Mouse (Mus musculus): Measurements from ENCODE around the gene Tut1. TPM values are rescaled to one million over a fixed set of nuclear protein-coding genes. Genes with fewer than 3 reads are reported as not detected.
A peak's percentile ranks its signal among the peaks of the same experiment; 100 is the strongest.

Gene Tut1
- polyA plus RNA-seq, 1 experiment, result 24.2 TPM

GRCm38 (mm10) chr19:8976535-8976934, 22.9 kb downstream of the Tut1 start:
- no peak overlapping the region for H3ac ChIP-seq (ENCODE audit: control insufficient read depth, insufficient read length, low read depth)
- H3K27me3 ChIP-seq (ENCODE audit: control insufficient read depth, insufficient read depth, insufficient read length), result no peaks in the 10 kb centered on the region
- H3K4me3 ChIP-seq (ENCODE audit: insufficient read depth, poor library complexity, severe bottlenecking), result no peak overlapping the region
- TF ChIP-seq USF1 (IDR thresholded peaks at IDR 0.05; ENCODE audit: low read depth) (no peak), CTCF (IDR thresholded peaks at IDR 0.05; ENCODE audit: control insufficient read depth, insufficient read depth, insufficient read length) (peak; percentile 38)
- peaks cover 91% of the 10 kb centered on the region for H3K79me2 ChIP-seq (ENCODE audit: control insufficient read depth, insufficient read depth)
- peaks cover 98% of the 10 kb centered on the region for H3K36me3 ChIP-seq (ENCODE audit: control insufficient read depth, insufficient read depth)
- peaks cover 68% of the 10 kb centered on the region for H3K79me3 ChIP-seq (ENCODE audit: low read depth)

GRCm38 (mm10) chr19:8980771-8981170, 27.1 kb downstream of the Tut1 start:
- TF ChIP-seq USF1 (IDR thresholded peaks at IDR 0.05; ENCODE audit: low read depth), result no peak
- TF ChIP-seq MYOG (IDR thresholded peaks at IDR 0.05; ENCODE audit: control insufficient read depth, extremely low read depth, insufficient read length), result no peak
- no peak for TF ChIP-seq MYOD1 (IDR thresholded peaks at IDR 0.05; ENCODE audit: control insufficient read depth, insufficient read length, low read depth)
- no peak for TF ChIP-seq CEBPB (IDR thresholded peaks at IDR 0.05; ENCODE audit: low read depth)
- no peak for TF ChIP-seq FOSL1 (IDR thresholded peaks at IDR 0.05; ENCODE audit: insufficient read depth, low read length, poor library complexity, severe bottlenecking)
- no peak for TF ChIP-seq MAX (IDR thresholded peaks at IDR 0.05)
- TF ChIP-seq CTCF (IDR thresholded peaks at IDR 0.05; ENCODE audit: control insufficient read depth, insufficient read depth, insufficient read length), result no peak
- H3K4me3 ChIP-seq (ENCODE audit: insufficient read depth, poor library complexity, severe bottlenecking), result no peak overlapping the region
- no peaks in the 10 kb centered on the region for H3K27me3 ChIP-seq (ENCODE audit: control insufficient read depth, insufficient read depth, insufficient read length)
- peaks cover 70% of the 10 kb centered on the region for H3K79me2 ChIP-seq (ENCODE audit: control insufficient read depth, insufficient read depth)
- peaks cover 55% of the 10 kb centered on the region for H3K36me3 ChIP-seq (ENCODE audit: control insufficient read depth, insufficient read depth)
- peak overlapping the region; percentile 27 for H3ac ChIP-seq (ENCODE audit: control insufficient read depth, insufficient read length, low read depth)
- peaks cover 36% of the 10 kb centered on the region for H3K79me3 ChIP-seq (ENCODE audit: low read depth)

GRCm38 (mm10) chr19:8981450-8982168, 28.0 kb downstream of the Tut1 start:
- Histone ChIP-seq H3K79me2 (ENCODE audit: control insufficient read depth, insufficient read depth) (peaks cover 70% of the 10 kb centered on the region), H3K36me3 (ENCODE audit: control insufficient read depth, insufficient read depth) (peaks cover 47% of the 10 kb centered on the region), H3K27me3 (ENCODE audit: control insufficient read depth, insufficient read depth, insufficient read length) (no peaks in the 10 kb centered on the region), H3K79me3 (ENCODE audit: low read depth) (peaks cover 30% of the 10 kb centered on the region), H3ac (ENCODE audit: control insufficient read depth, insufficient read length, low read depth) (peak overlapping the region; percentile 28), H3K4me3 (ENCODE audit: insufficient read depth, poor library complexity, severe bottlenecking) (no peak overlapping the region)
- TF ChIP-seq USF1 (IDR thresholded peaks at IDR 0.05; ENCODE audit: low read depth) (peak; percentile 4), CEBPB (IDR thresholded peaks at IDR 0.05; ENCODE audit: low read depth) (no peak), MYOD1 (IDR thresholded peaks at IDR 0.05; ENCODE audit: control insufficient read depth, insufficient read length, low read depth) (peak; percentile 95)

GRCm38 (mm10) chr19:8982303-8983149, 28.9 kb downstream of the Tut1 start:
- no peak for TF ChIP-seq CTCF (IDR thresholded peaks at IDR 0.05; ENCODE audit: control insufficient read depth, insufficient read depth, insufficient read length)
- TF ChIP-seq MYOD1 (IDR thresholded peaks at IDR 0.05; ENCODE audit: control insufficient read depth, insufficient read length, low read depth), result peak; percentile 69
- no peak for TF ChIP-seq MYOG (IDR thresholded peaks at IDR 0.05; ENCODE audit: control insufficient read depth, extremely low read depth, insufficient read length)
- no peak for TF ChIP-seq USF1 (IDR thresholded peaks at IDR 0.05; ENCODE audit: low read depth)
- TF ChIP-seq CEBPB (IDR thresholded peaks at IDR 0.05; ENCODE audit: low read depth), result peak; percentile 29
- TF ChIP-seq FOSL1 (IDR thresholded peaks at IDR 0.05; ENCODE audit: insufficient read depth, low read length, poor library complexity, severe bottlenecking), result peak; percentile 31
- no peak for TF ChIP-seq MAX (IDR thresholded peaks at IDR 0.05)
- Histone ChIP-seq H3K79me2 (ENCODE audit: control insufficient read depth, insufficient read depth) (peaks cover 70% of the 10 kb centered on the region), H3K4me3 (ENCODE audit: insufficient read depth, poor library complexity, severe bottlenecking) (no peak overlapping the region), H3K79me3 (ENCODE audit: low read depth) (peaks cover 22% of the 10 kb centered on the region), H3K27me3 (ENCODE audit: control insufficient read depth, insufficient read depth, insufficient read length) (no peaks in the 10 kb centered on the region), H3K36me3 (ENCODE audit: control insufficient read depth, insufficient read depth) (peaks cover 38% of the 10 kb centered on the region), H3ac (ENCODE audit: control insufficient read depth, insufficient read length, low read depth) (peak overlapping the region; percentile 60)

GRCm38 (mm10) chr19:8983150-8983650, 29.6 kb downstream of the Tut1 start:
- peaks cover 31% of the 10 kb centered on the region for H3K36me3 ChIP-seq (ENCODE audit: control insufficient read depth, insufficient read depth)
- no peaks in the 10 kb centered on the region for H3K27me3 ChIP-seq (ENCODE audit: control insufficient read depth, insufficient read depth, insufficient read length)
- H3K79me2 ChIP-seq (ENCODE audit: control insufficient read depth, insufficient read depth), result peaks cover 70% of the 10 kb centered on the region
- TF ChIP-seq FOSL1 (IDR thresholded peaks at IDR 0.05; ENCODE audit: insufficient read depth, low read length, poor library complexity, severe bottlenecking), result peak; percentile 1
- TF ChIP-seq MYOD1 (IDR thresholded peaks at IDR 0.05; ENCODE audit: control insufficient read depth, insufficient read length, low read depth), result peak; percentile 48
- TF ChIP-seq CTCF (IDR thresholded peaks at IDR 0.05; ENCODE audit: control insufficient read depth, insufficient read depth, insufficient read length), result no peak
- H3ac ChIP-seq (ENCODE audit: control insufficient read depth, insufficient read length, low read depth), result peak overlapping the region; percentile 38
- peaks cover 18% of the 10 kb centered on the region for H3K79me3 ChIP-seq (ENCODE audit: low read depth)
- no peak overlapping the region for H3K4me3 ChIP-seq (ENCODE audit: insufficient read depth, poor library complexity, severe bottlenecking)
